Mouse (Mus musculus) forelimb bud, embryonic 11.5 days (tissue): ENCODE measurements around the gene Il17d.

Source experiments
- DNase-seq: peaks from one replicate; pipeline ENCODE4 v3.0.0-alpha.2; 2012; ENCODE audit warnings: low read depth, low spot score

The Il17d gene

DNA sequence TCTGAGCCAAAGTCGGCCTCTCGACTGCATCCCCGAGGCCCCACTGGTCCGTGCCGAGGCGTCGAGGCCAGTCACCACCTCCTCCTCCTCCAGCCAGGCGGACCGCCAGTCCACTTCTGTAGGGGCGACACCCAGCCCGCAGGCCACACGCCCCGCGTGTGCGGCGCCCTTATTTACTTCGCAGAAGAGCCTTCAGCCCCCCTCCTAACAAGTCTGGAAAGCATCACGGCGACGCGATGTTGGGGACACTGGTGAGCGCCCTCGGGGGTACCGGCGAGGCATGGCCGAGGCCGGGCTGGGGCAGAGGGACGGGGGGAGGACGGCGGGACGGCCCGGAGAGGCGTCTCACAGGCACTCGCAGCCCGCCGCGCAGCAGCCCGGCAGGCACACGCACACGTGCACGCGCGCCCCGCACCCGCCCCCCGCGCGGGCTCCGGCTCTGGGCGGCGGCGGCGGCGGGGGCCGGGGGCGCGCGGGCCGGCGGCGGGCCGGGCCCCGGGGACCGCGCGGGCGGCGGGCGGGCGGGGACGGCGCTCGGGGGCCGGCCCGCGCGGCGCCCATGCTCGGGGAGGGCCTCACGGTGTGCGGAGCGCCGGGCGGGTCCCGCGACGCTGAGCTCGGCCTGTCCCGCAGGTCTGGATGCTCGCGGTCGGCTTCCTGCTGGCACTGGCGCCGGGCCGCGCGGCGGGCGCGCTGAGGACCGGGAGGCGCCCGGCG, at the start of gene Il17d:
Gene Il17d, plus strand, starts transcription at position 107 of the 717 bp plus-strand sequence.
- DNase-seq: peak; percentile 37

DNA sequence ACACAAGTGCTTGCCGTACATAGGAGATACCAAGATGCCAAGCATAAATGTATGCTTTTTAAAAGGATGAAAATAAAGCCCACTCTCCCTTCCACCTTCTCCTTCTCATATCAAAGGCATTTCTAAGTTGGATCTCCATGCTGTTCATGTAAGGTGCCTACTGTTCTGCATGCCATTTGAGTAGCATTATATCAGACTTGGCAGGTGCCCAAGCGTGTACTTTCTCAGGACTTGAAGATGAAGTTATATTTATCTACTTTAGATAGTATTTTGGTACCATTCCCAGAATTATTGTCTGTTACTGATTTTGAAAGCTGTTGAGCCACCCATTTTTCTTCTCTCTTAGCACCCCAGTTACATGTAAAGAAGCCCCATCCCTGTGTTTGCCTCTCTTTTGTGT, 49.5 kb upstream of the Il17d start:
- no peak for DNase-seq

GRCm38 (mm10) chr14:57482262-57482661, 42.3 kb upstream of the Il17d start:
- DNase-seq: no peak

GRCm38 (mm10) chr14:57484183-57484582, 40.4 kb upstream of the Il17d start:
- no peak for DNase-seq

GRCm38 (mm10) chr14:57489696-57490095, 34.9 kb upstream of the Il17d start:
- DNase-seq: no peak

DNA sequence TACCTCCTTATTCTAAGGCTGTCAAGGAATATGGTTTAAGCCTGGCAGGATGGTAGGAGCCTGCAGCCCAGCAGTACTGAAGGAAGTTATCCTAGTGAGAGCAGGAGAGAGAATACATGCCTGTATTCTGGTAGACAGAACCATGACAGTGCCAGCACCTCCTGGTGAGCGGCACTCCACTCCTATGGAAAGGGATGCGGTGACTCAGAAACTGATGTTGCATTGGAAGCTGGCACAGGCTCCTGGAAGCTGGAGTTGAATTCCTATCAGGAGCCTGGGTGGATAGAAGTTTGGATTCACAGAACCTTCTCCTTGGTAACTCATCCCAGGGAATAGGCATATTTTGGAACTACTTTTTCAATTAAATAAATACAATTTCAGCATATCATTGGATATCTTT, 30.7 kb upstream of the Il17d start:
- no peak for DNase-seq

DNA sequence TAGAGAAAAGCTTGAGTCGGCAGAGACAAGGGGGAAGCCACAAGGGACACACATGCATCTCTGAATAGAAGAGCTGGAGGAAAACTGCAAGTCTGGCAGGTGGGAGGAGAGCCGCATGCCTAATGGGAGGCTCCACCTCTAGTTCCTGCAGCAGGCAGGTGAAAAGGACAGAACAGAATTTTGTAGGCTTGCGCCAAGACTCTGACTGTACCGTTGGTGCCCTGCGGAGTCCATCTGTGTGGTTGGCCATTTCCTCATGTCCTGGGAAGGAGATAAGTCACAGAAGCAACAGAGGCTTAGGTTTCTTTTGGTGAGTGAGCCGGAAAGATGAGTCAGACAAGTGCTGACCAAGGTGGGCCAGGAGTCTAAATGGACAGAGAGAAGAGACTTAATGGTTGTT, 20.8 kb upstream of the Il17d start:
- DNase-seq: no peak

- no peak for DNase-seq
Measured at GRCm38 (mm10) chr14:57509554-57509953, 15.0 kb upstream of the Il17d start.

DNA sequence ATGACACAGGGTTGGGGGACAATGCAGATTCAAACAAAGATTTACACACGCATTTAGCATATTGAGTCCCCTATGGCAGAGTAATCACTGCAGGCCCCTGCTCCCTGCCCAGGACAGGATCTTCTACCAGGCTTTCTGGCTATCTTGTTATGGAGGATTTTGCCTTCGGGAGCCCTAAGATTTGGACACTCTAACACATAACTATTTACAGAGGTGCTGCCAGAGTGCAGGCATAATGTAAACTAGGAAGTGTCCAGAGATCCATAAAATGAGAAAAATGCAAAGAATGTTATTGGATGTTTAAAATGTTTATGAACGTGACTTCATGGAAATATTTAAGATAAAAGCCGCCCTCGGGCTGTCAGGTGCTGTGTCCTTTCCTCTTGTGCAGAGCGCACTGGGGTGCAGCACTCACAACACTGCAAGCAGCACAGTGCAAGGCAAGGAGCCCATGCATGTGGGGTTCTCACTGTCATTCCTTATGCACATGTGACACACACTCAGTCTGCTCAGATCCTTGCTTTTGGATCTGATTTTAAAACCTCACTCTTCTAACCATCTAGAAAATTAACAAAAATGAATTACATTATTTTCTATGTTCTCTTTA, 9.3 kb upstream of the Il17d start:
- DNase-seq: no peak

- no peak for DNase-seq
Measured at GRCm38 (mm10) chr14:57517001-57517400, 7.6 kb upstream of the Il17d start.

DNA sequence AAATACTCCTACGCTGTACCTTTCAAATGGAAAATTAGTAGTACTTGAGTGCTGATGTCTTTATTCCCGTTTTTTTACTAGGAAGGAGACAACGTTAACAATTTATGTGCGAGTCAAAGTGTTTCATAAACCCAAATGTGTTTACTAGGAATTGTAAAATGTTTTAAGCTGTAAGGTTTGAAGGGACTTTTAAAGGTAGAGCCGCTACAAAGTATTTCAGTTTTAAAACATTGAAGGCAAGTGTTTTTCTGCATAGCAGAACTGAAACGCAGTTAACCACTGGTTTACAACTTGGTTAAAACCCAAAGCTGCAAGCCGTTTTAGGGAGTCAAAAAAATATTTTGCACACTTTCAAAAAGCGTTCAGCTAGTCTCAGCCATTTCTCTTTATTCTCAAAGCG, 815 bp upstream of the Il17d start:
- DNase-seq: no peak

DNA sequence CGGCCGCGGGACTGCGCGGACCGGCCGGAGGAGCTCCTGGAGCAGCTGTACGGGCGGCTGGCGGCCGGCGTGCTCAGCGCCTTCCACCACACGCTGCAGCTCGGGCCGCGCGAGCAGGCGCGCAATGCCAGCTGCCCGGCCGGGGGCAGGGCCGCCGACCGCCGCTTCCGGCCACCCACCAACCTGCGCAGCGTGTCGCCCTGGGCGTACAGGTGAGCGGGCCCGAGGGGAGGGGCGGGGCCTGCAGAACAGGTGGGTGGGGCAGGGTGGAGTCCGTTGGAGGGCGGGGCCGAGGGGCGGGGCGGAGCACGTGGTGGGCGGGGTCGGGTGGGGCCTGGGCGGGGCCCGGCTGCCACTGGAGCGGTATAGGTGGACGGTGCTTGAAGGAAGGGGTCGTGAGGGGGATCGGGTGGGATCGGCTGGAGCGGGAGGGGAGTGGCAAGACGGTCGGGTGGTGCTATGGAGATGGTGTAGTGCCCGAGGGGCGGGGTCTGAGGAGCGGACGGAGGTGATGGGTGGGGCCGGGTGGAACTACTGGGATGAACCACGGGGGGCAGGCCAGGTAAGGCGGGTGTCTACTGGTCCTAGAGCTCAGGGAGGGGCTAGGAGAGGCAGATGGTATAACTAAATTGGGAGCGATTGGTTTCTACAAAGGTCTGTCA, 942 bp downstream of the Il17d start:
- peak; percentile 32 for DNase-seq

- DNase-seq: no peak
Measured at GRCm38 (mm10) chr14:57526050-57526623, 1.6 kb downstream of the Il17d start.

DNA sequence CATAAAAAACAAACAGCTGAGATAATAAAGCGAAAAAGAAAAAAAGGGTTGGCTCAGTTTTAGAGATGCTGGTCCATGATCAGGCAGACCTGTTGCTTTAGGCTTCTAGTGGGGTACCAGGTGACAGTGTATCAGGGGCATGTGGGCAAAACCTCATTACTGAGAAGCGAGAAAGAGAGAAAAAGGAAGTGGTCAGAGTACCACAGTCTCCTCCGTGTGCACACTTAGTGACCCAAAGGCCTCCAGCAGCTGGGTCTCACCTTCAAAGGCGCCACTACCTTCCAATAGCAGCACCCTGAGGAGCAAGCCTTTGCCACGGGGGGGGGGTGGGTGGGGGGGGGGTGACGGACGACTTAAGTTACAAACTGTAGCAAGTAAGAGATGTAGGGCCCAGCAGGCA, 2.5 kb downstream of the Il17d start:
- DNase-seq: no peak

GRCm38 (mm10) chr14:57527598-57527997, 3.0 kb downstream of the Il17d start:
- no peak for DNase-seq

GRCm38 (mm10) chr14:57529086-57529785, 4.7 kb downstream of the Il17d start:
- DNase-seq: no peak

DNA sequence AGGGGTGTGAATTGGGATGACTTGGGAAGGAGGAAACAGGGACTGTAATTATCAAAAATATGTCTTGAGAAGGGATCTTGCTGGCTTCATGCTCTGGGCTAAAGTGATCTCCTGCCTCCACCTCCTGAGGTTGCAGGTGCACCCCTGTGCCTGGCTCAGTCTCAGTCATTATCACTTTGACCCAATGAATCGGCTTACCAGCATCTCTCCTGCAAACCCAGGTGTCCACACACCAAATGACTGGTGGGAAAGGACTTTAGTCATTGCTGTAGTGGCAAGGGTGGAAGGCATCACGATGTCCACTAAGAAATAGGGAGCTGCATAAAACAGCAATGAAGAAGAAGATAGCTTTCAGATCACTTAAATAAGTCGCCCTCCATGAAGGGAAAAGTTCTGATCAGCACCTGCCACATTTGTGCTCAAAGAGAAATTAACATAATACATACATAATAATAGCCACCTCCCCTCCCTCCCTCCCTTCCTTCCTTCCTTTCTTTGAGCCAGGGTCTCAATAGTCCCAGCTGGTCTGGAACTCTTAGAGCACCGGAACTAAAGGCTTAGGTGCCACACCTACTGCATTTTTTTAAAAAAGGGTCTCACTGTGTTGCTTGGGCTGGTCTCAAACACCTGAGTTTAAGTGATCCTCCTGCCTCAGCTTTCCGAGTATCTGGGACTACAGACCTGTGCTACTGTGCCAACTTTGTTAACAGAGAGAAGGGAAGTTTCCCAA, 5.4 kb downstream of the Il17d start:
- DNase-seq: no peak

DNA sequence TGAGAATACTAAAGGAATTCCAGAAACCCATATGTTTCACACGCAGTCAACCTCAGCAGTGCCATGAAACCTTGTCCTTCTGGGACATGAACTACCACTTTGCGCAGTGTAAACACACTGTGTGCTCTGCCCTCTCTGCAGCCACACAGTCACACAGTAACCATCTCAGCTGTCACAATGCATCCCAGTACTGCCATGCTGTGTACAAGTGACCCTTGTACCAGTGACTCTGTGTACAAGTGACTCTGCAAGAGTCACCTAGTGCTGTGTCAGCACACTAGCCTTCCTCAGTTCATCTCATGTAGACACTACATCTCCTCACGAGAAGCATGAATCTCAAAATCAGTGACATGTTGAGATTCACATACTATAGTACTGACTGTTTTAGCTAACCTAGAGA, 8.0 kb downstream of the Il17d start:
- no peak for DNase-seq

- peak; percentile 43 for DNase-seq
Measured at GRCm38 (mm10) chr14:57533214-57533613, 8.6 kb downstream of the Il17d start.

DNA sequence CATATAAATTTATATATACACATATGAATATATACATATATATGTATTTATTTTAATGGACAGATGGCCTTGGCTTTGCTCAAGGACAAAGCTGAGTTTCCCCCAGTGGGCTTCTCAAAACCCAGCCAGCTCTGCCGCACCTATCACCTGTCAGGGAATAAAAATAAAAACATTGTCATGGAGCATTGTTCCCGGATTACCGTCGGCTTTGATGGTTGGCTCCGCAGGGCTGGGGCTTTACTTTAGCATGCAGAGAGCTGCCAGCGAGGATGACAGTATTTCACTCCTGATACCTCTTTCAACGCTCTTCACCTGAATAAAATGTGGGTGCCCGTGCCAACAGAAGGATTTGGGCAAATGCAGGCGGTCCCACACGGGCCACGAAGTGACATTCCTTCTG, 9.3 kb downstream of the Il17d start:
- no peak for DNase-seq

GRCm38 (mm10) chr14:57534346-57534745, 9.8 kb downstream of the Il17d start:
- no peak for DNase-seq
